Mouse (Mus musculus): ENCODE results near the gene Gm44965.

Gm44965 gene

GRCm38 (mm10) chr6:48593158-48594042 lies at the start of gene Gm44965, which contains the start of gene Repin1:
TSS of gene Gm44965 (plus strand) at chr6:48593941.
TSS of gene Repin1 (plus strand) at chr6:48593883.
- peak; percentile 42 for DNase-seq (ENCODE audit: low read depth, low spot score)

DNA sequence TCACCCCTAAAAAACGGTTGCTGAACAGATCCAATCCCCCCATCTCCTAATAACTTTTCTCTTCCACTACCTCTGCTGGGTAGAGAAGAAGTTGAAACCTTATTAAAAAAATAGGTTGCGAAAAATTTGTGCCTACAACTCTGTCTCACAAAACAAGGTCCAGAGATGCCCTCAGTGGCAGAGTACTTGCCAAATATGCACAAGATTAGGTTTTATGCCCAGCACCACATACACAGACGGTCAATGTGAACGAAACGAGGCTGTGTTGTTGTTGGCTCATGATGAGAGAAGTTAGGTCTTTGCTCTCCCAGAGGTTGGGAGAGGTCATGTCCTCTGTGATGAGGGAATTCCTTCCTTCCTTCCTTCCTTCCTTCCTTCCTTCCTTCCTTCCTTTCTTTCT lies 48.5 kb upstream of the Gm44965 start:
- DNase-seq (ENCODE audit: low read depth, low spot score) = no peak

- no peak for DNase-seq (ENCODE audit: low read depth, low spot score)
Measured at GRCm38 (mm10) chr6:48546271-48546670, 47.5 kb upstream of the Gm44965 start.

GRCm38 (mm10) chr6:48546858-48547257 lies 46.9 kb upstream of the Gm44965 start:
- no peak for DNase-seq (ENCODE audit: low read depth, low spot score)

DNA sequence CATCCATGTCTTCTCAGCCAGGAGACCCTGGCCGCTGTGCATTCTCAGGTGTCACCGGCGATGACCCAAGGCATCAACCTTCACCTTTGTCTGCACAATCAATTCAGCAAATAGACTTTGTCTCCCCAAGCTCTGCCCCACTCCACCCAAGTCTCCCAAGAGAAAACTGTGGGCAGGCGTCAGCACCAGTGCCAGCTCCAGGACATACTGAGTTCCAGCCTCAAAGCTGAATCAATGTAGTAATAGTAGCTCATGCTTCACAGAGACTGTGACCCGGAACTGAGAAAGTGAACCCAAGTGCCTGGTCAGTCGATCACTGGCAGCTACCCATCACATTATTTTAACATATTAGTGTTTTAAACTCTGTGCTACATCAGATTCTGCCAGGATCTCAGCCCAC lies 45.4 kb upstream of the Gm44965 start:
- no peak for DNase-seq (ENCODE audit: low read depth, low spot score)

DNA sequence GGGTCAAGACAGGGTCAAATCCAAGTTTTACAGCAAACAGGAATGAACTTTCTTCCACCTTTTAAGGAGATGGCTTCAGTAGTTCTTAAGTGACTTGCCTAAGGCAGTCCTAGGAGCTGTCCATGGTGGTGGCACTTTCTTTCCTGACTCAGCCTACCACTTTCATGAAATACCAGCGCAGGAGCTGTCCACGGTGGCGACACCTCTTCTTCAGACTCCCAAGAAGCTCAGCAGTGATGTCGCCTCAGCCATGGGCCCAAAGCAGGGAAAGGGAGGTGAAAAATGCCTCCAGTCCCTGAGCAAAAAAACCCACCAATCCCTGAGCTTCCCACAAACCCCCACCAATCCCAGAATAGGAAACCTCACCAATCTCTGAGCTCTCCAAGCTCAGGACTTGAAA lies 40.8 kb upstream of the Gm44965 start:
- DNase-seq (ENCODE audit: low read depth, low spot score) = peak; percentile 81

- DNase-seq (ENCODE audit: low read depth, low spot score) = no peak
Measured at GRCm38 (mm10) chr6:48553819-48554218, 39.9 kb upstream of the Gm44965 start.

DNA sequence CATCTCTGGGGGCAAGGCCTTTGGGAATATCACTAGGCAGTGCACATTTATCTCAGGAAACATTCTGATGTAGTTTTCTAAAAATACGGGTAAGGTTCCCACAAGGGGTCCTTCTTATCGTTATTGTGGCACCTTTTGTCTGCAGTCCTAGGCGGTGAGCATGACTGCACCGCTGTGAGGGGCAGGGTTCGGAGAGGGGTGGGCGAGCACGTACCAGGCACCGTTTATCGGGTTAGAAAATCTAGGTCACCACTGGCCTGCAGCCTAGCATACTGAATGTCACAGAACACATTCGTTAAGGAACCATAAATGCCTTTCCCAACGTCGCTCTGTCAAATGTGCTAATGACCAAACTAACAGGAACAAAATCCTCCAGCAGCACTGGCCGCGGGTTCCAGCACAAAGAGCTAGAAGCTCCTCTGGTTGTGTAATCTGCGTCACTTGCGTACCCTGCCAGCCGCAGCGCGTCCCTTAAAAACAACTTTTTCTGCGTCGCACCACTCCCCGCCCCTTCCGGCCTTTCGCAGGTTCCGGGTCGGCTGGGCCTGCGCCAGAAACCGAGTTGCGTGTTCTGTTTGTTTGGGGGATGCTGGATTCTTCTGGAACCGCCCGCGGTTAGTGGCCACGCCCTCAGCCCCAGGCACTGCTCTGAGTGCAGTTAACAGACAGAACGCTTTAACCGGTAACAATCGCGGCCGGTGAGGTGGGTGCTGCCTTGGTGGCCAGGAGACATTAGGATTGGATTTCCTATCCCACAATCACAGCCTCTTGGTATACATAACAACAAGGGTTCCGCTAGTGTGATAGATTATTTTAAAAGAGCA lies 39.2 kb upstream of the Gm44965 start, which contains the start of gene Lrrc61:
Gene Lrrc61, plus strand, starts transcription at position 517 of the 824 bp plus-strand sequence.
- DNase-seq (ENCODE audit: low read depth, low spot score) = peak; percentile 80

- DNase-seq (ENCODE audit: low read depth, low spot score) = no peak
Measured at GRCm38 (mm10) chr6:48555104-48555890, 38.4 kb upstream of the Gm44965 start.

GRCm38 (mm10) chr6:48555956-48556355 lies 37.8 kb upstream of the Gm44965 start:
- no peak for DNase-seq (ENCODE audit: low read depth, low spot score)

GRCm38 (mm10) chr6:48565693-48566310 lies 27.9 kb upstream of the Gm44965 start:
- no peak for DNase-seq (ENCODE audit: low read depth, low spot score)

DNA sequence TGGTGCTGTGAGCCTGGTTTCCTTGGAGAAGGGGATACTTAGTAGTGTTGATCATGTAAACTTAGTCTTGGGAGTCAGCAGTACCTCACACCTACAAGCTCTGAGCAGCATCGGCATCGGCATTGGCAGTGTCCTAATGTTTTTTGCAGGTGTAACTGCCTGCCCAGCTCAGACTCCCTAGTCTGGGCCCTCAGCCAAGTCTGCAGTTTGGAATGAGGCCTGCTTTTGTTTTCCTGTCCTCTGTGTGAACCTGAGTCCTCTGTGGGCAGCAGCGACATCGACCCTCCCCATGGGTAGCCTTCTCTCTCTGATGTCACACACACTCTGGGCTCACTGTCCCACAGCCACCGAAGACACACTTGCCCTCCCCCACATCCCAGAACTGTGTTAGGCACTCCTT lies 27.4 kb upstream of the Gm44965 start:
- DNase-seq (ENCODE audit: low read depth, low spot score) = no peak

GRCm38 (mm10) chr6:48568036-48568984 lies 25.4 kb upstream of the Gm44965 start:
- no peak for DNase-seq (ENCODE audit: low read depth, low spot score)

GRCm38 (mm10) chr6:48569065-48569807 lies 24.5 kb upstream of the Gm44965 start:
- DNase-seq (ENCODE audit: low read depth, low spot score) = no peak

DNA sequence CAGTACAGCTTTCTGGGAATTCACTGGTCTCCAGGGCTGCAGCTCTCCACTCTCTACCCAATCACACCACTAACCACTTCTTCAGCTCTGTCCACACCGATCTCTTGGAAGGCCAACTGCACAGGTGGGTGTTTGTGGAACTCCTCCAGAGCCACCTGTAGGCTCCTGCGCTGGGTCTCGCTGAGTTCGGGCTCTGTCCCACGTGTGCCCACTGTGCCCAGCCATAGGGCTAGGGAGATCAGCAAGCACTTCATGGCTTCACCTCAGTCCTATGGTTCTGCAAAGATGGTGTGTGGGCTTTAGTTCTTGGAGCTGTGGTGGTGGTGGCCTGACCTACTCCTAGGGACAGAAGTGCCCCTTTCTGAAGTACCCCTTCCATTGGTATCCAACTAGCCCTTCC lies 21.7 kb upstream of the Gm44965 start:
- DNase-seq (ENCODE audit: low read depth, low spot score) = no peak

- DNase-seq (ENCODE audit: low read depth, low spot score) = no peak
Measured at GRCm38 (mm10) chr6:48572572-48573061, 21.1 kb upstream of the Gm44965 start, which contains the start of gene Rarres2. TSS of gene Rarres2 (minus strand) at chr6:48572789.

DNA sequence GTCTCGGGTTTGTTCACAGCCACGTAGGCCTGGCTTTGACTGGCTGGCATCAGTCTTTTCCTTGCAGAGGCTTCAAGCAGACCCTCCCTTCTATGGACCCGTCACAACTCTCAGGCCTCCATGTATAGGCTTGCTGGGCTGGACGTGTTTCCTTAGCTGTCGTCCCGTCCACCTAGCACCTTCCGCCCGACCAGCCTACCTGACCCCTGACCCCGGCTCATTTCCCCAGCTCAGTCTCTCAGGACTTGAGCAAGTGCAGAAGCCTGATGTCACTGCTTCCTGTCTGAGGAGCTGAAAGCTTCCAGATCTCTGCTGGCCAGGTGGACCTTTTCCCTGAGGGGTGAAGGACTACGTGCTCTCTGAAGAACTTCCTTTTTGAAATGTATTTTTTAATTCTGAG lies 20.5 kb upstream of the Gm44965 start:
- no peak for DNase-seq (ENCODE audit: low read depth, low spot score)

- DNase-seq (ENCODE audit: low read depth, low spot score) = no peak
Measured at GRCm38 (mm10) chr6:48573981-48574380, 19.8 kb upstream of the Gm44965 start.

DNA sequence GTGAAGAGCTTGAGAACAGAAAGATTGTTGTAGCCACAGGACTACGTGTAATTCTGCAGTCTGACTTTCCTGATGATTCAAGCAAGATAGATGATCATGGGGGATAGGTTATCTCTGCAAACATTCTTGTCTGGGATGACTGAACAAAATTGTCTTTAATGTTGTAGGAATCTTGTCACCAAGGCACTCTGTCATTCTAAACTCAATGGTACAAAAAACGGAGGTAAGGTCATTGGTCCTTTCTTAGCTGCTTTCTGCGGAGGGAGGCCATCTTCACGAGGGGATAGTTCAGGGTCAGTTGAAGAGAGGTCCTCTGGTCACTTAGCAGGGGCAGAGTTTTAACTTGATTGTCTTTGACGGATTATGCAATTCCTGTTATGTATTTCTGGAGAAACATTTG lies 15.0 kb upstream of the Gm44965 start:
- no peak for DNase-seq (ENCODE audit: low read depth, low spot score)
